Mouse (Mus musculus) cerebellum, adult 2 months (tissue): ENCODE results near the gene Ctdspl.

Source experiments
- CTCF ChIP-seq: fragments of 200-500 bp; IDR thresholded peaks from 2 replicates; pipeline ENCODE4 v1.5.1; 2011; ENCODE audit warnings: low read depth, mild to moderate bottlenecking, control low read depth, low read length, moderate library complexity, borderline replicate concordance; ENCODE audit not compliant: insufficient read depth
- POLR2A ChIP-seq: fragments of 200-500 bp; IDR thresholded peaks from 2 replicates; pipeline ENCODE4 v1.6.1; 2011; ENCODE audit warnings: low read length, control low read depth, borderline replicate concordance; ENCODE audit not compliant: insufficient read depth

DNA sequence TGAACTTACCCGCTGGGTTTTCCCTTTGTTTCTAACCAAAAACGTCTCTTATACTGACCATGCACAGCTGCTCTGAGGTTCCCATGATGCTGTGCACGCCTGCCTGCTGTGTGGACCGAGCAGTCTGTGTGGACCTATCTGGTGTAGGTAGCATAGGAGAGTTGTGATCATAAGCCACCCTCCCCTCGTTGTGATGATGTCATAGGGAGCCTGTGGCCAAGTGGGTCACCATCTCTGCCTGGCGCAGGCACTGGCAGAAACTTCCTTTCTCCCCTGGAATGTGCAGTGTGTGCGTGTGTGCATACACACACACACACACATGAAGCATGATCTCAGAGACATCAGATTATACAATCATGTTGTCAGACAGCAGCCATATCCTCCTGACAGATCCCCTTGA lies 50.3 kb downstream of the Ctdspl start:
- TF ChIP-seq CTCF: no peak
- TF ChIP-seq POLR2A: no peak
